Mouse (Mus musculus) thymus, adult 2 months (tissue): ENCODE measurements at regions not wholly inside any gene's neighbourhood (a gene's known extent, or its start where the extent isn't known, plus 50 kb on each side); places are given as distances from the start of the nearest gene placed in this dataset.

Experiments
- DNase-seq: peaks from one replicate; pipeline ENCODE4 v3.0.0; 2021
- H3K27ac ChIP-seq: fragments of 200-500 bp; 2 replicates; pipeline ENCODE4 v1.5.1; 2012; ENCODE audit warnings: low read length, control low read depth; ENCODE audit not compliant: control insufficient read depth, insufficient read depth
- H3K27me3 ChIP-seq: fragments of 200-500 bp; 2 replicates; pipeline ENCODE4 v1.6.1; 2012; ENCODE audit warnings: mild to moderate bottlenecking, low read length, moderate library complexity, mixed read lengths; ENCODE audit not compliant: control insufficient read depth, insufficient read depth
- H3K36me3 ChIP-seq: fragments of 200-500 bp; 2 replicates; pipeline ENCODE4 v1.6.1; 2012; ENCODE audit warnings: mild to moderate bottlenecking, low read length, moderate library complexity; ENCODE audit not compliant: control insufficient read depth, insufficient read depth
- H3K4me1 ChIP-seq: fragments of 200-500 bp; replicated peaks from 2 replicates; pipeline ENCODE4 v1.6.1; 2012; ENCODE audit warnings: low read length; ENCODE audit not compliant: control insufficient read depth, insufficient read depth
- H3K4me3 ChIP-seq: fragments of 200-500 bp; 2 replicates; pipeline ENCODE4 v1.5.1; 2012; ENCODE audit warnings: mild to moderate bottlenecking, low read length, control low read depth, moderate library complexity; ENCODE audit not compliant: control insufficient read depth, insufficient read depth
- CTCF ChIP-seq: fragments of 200-500 bp; IDR thresholded peaks from 2 replicates; pipeline ENCODE4 v1.5.1; 2012; ENCODE audit warnings: mild to moderate bottlenecking, control low read depth, low read length, moderate library complexity, borderline replicate concordance; ENCODE audit not compliant: control insufficient read depth, poor library complexity, insufficient read depth; ENCODE audit errors: extremely low read depth
- POLR2A ChIP-seq: fragments of 200-500 bp; IDR thresholded peaks from 2 replicates; pipeline ENCODE4 v1.6.1; 2012; ENCODE audit warnings: mild to moderate bottlenecking, low read length, control low read depth, moderate library complexity; ENCODE audit not compliant: control insufficient read depth, poor library complexity, insufficient read depth; ENCODE audit errors: extremely low read depth
- WGBS: fragments of 180-500 bp; shearing (Covaris S2); methylation state at CpG from one replicate; pipeline ENCODE4 v1.1.7; 2018; 5-methylcytosine and 5-hydroxymethylcytosine counted together

DNA sequence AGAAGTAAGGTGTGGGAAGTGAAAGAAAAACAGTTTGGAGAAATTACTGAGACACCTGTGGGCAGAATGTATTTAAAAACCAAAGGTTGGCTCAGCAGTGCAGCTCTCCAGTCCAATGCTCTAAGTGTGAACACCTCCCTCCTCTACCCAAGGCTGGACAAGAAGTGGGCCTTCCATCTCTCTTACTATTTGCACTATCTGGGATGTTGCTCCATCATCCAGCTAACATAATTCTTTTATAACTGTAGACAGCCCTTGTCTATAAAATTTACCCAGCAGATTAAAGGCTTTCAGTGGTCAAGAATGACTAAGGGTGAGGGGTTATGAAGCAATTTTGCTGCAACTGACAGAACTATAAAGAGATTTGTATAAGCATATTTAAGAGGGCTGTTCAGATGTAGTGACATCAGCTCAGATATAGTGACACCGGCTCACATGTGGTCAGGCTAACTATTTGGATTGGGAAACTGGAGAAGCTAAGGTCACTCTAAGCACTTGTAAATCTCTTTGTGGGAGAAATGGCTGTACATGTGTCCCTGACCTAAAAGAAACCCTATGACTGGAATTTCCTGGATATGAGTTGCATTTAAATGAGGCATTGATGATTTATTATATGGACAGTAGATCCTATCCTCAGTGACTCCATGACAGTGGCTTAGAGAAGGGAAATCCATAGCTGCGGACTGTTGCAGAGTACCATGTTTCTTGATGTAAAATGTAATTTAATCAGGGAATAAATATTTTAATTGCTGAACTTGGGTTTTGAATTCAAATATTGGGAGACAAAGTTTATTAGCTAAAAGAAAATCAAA lies 73.4 kb upstream of the Pfn2 start:
- H3K4me1 ChIP-seq, result no peaks in the 10 kb centered on the region
- H3K27me3 ChIP-seq, result no peaks in the 10 kb centered on the region
- no peak overlapping the region for H3K4me3 ChIP-seq
- 94% methylated on average over 2 of the region's 2 CpGs for WGBS
- no peak overlapping the region for H3K27ac ChIP-seq
- H3K36me3 ChIP-seq, result no peaks in the 10 kb centered on the region
- no peak for DNase-seq
- TF ChIP-seq CTCF (no peak), POLR2A (no peak)

DNA sequence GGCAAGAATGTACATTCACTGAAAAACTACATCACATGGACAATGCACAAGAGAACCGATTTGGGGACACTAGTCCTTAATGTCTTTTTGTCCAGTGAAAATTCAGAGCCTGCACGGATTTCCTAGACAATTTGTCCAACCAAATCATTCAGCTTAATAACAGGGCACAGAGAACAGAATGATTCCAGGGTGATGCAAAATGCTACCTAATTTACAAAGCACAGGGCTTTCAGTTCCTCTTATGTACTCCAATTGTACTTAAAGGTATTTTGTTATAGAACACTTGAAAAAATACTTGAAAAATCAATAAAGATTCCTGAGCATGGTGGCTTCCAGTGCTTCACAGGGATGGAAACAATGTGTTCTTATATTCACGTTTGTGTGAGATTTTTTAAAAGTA lies 75.2 kb upstream of the Pfn2 start:
- WGBS, result 82% methylated on average over 3 of the region's 3 CpGs
- no peaks in the 10 kb centered on the region for H3K4me1 ChIP-seq
- H3K36me3 ChIP-seq, result no peaks in the 10 kb centered on the region
- H3K4me3 ChIP-seq, result no peak overlapping the region
- DNase-seq, result no peak
- TF ChIP-seq CTCF (no peak), POLR2A (no peak)
- no peak overlapping the region for H3K27ac ChIP-seq
- H3K27me3 ChIP-seq, result no peaks in the 10 kb centered on the region

- 90% methylated on average over 3 of the region's 3 CpGs for WGBS
- Histone ChIP-seq H3K36me3 (no peaks in the 10 kb centered on the region), H3K27me3 (no peaks in the 10 kb centered on the region), H3K27ac (no peak overlapping the region), H3K4me1 (no peaks in the 10 kb centered on the region), H3K4me3 (no peak overlapping the region)
- TF ChIP-seq POLR2A (no peak), CTCF (no peak)
- DNase-seq, result no peak
These were observed 85.0 kb upstream of the Pfn2 start for GRCm38 (mm10) chr3:57932657-57933539.

- H3K4me1 ChIP-seq, result no peaks in the 10 kb centered on the region
- H3K27ac ChIP-seq, result no peak overlapping the region
- 84% methylated on average over 5 of the region's 5 CpGs for WGBS
- TF ChIP-seq POLR2A (no peak), CTCF (no peak)
- DNase-seq, result no peak
- H3K27me3 ChIP-seq, result no peaks in the 10 kb centered on the region
- no peaks in the 10 kb centered on the region for H3K36me3 ChIP-seq
- no peak overlapping the region for H3K4me3 ChIP-seq
These were observed 87.2 kb upstream of the Pfn2 start for GRCm38 (mm10) chr3:57935042-57935610.

DNA sequence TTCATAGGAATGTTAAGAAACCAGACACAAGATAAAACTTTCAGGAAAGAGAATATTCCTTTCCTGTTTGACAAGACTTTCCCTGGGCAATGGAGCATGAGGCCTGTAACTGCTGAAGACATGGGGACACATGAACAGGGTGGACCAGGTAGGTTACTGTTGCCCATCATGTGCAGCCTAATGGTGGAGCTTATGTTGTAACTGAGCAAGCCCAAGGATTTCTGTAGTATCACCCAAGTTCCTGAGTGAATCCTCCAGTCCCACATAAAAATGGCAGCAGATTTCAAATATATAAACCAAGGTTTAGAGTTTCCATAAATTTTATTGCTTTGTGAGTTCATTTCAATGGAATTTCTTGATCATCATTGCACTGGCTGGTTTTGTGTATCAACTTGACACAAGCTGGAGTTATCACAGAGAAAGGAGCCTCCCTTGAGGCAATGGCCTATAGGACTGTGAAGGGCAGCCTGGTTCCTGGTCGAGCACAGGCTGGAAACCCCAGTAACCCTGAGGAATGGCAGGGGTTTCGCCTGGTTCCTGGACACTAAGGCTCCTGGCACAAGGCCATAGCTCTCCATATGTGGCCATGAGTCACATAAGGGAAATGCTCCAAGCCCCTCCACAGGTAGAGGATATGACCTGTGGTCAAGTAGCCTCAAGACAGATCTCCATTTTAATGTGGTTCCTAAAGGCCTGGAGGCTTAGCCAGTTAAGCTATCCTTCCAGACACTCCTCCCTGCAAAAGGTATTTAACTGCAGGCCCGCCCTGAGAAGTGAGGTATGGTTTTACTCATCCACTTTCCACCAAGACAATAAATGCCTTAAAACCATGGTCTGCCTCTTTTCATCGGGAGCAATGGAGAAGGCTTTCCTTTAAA lies 92.9 kb upstream of the Pfn2 start:
- Histone ChIP-seq H3K36me3 (no peaks in the 10 kb centered on the region), H3K4me1 (no peaks in the 10 kb centered on the region), H3K27me3 (no peaks in the 10 kb centered on the region), H3K27ac (no peak overlapping the region), H3K4me3 (no peak overlapping the region)
- 89% methylated on average over 4 of the region's 4 CpGs for WGBS
- DNase-seq, result no peak
- no peak for TF ChIP-seq CTCF
- no peak for TF ChIP-seq POLR2A
